Mouse (Mus musculus) midbrain, embryonic 15.5 days (tissue): ENCODE measurements around the gene Tomt. TPM values are rescaled to one million over a fixed set of nuclear protein-coding genes. Genes with fewer than 3 reads are reported as not detected.
A peak's percentile ranks its signal among the peaks of the same experiment; 100 is the strongest.
"Not testable (repeated sequence)": the region's sequence is repeated elsewhere in the genome, so short reads cannot be mapped to it uniquely, and the experiment has no call there.

Source experiments
- ATAC-seq: fragments of 200-750 bp; cut with Nextera tagmentation; replicated peaks from 2 replicates; pipeline ENCODE4 v1.8.0; 2017; ENCODE audit warnings: moderate TSS enrichment
- H3K27ac ChIP-seq: fragments of 300-500 bp; sonication (generic); 2 replicates; pipeline ENCODE4 v1.5.1; 2015; ENCODE audit warnings: mild to moderate bottlenecking, inconsistent platforms
- H3K27me3 ChIP-seq: fragments of 300-500 bp; sonication (generic); replicated peaks from 2 replicates; pipeline ENCODE4 v1.6.1; 2015; ENCODE audit warnings: inconsistent platforms
- H3K36me3 ChIP-seq: fragments of 300-500 bp; sonication (generic); replicated peaks from 2 replicates; pipeline ENCODE4 v1.6.1; 2015; ENCODE audit warnings: inconsistent platforms
- H3K4me1 ChIP-seq: fragments of 300-500 bp; sonication (generic); 2 replicates; pipeline ENCODE4 v1.6.1; 2015; ENCODE audit warnings: inconsistent platforms
- H3K4me2 ChIP-seq: fragments of 300-500 bp; sonication (generic); 2 replicates; pipeline ENCODE4 v1.6.1; 2015; ENCODE audit warnings: inconsistent platforms, mild to moderate bottlenecking, moderate library complexity
- H3K4me3 ChIP-seq: fragments of 300-500 bp; sonication (generic); 2 replicates; pipeline ENCODE4 v1.5.1; 2015; ENCODE audit warnings: mild to moderate bottlenecking, inconsistent platforms
- H3K9ac ChIP-seq: fragments of 300-500 bp; sonication (generic); 2 replicates; pipeline ENCODE4 v1.6.1; 2015; ENCODE audit warnings: mild to moderate bottlenecking, inconsistent platforms
- H3K9me3 ChIP-seq: fragments of 300-500 bp; sonication (generic); 2 replicates; pipeline ENCODE4 v1.6.1; 2016; ENCODE audit warnings: inconsistent platforms
- WGBS: fragments of 180-500 bp; shearing (Covaris S2); methylation state at CpG from one replicate; pipeline ENCODE4 v1.1.7; 2015; ENCODE audit warnings: mixed read lengths; 5-methylcytosine and 5-hydroxymethylcytosine counted together
- polyA plus RNA-seq: library from polyadenylated mRNA; unstranded; fragments of >200 nt; fragmentation: Nextera tagmentation; extraction: Ambion mirVana; gene quantifications from 2 replicates; pipeline ENCODE4 v1.2.1, GENCODE M21; 2015

Tomt gene
- 0.29 and 0.54 TPM in 2 replicates for polyA plus RNA-seq

GRCm38 (mm10) chr7:101906287-101906681 is at the start of gene Tomt:
Tomt (minus strand) TSS chr7:101906359.
- Histone ChIP-seq H3K4me2 (peak within 1 kb of the TSS; percentile 64), H3K9me3 (no peaks in the 10 kb centered on the region), H3K36me3 (0 out of 2 replicates have a peak, but pooled peaks cover 10% of the 10 kb centered on the region), H3K27ac (peak within 1 kb of the TSS; percentile 96), H3K9ac (peak within 1 kb of the TSS; percentile 89), H3K4me1 (peaks cover 30% of the 10 kb centered on the region), H3K27me3 (no peaks in the 10 kb centered on the region), H3K4me3 (peak within 1 kb of the TSS; percentile 76)
- WGBS, result 21% methylated on average over 11 of the region's 11 CpGs
- no peak for ATAC-seq

DNA sequence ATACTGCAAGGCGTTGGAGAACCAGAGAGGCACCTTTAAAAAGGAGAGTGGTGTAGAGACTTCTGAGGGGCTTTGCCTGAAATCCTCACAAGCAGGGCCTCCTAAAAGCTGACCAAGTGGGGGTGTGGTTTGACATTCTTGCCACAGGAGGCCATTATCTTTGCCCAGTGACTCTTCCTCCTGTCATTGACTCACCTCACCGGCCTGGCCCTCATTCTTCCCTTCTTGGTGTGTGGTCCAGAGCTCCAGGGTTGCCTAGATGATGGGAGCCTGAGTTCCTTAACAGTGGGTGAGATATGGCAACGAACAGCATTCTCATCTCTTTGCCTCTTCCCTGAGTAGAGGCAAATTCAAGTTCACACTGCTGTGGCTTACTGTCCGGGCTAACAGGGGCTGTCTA is 49.7 kb upstream of the Tomt start:
- no peak overlapping the region for H3K9ac ChIP-seq
- no peak for ATAC-seq
- no peak overlapping the region for H3K27ac ChIP-seq
- H3K4me2 ChIP-seq, result no peak overlapping the region
- H3K36me3 ChIP-seq, result no peaks in the 10 kb centered on the region
- H3K4me1 ChIP-seq, result no peaks in the 10 kb centered on the region
- WGBS, result 56% methylated on average over 4 of the region's 4 CpGs
- H3K9me3 ChIP-seq, result no peaks in the 10 kb centered on the region
- H3K4me3 ChIP-seq, result no peak overlapping the region
- no peaks in the 10 kb centered on the region for H3K27me3 ChIP-seq

- no peak for ATAC-seq
- H3K9ac ChIP-seq, result no peak overlapping the region
- H3K9me3 ChIP-seq, result no peaks in the 10 kb centered on the region
- no peaks in the 10 kb centered on the region for H3K27me3 ChIP-seq
- H3K4me1 ChIP-seq, result no peaks in the 10 kb centered on the region
- no peak overlapping the region for H3K4me3 ChIP-seq
- H3K36me3 ChIP-seq, result no peaks in the 10 kb centered on the region
- no peak overlapping the region for H3K27ac ChIP-seq
- no peak overlapping the region for H3K4me2 ChIP-seq
- WGBS, result 96% methylated on average over 2 of the region's 2 CpGs
Measured at GRCm38 (mm10) chr7:101955276-101955675, 49.1 kb upstream of the Tomt start.

GRCm38 (mm10) chr7:101954163-101954562 is 48.0 kb upstream of the Tomt start:
- WGBS, result 93% methylated on average over 2 of the region's 2 CpGs
- H3K9ac ChIP-seq, result no peak overlapping the region
- no peak for ATAC-seq

GRCm38 (mm10) chr7:101952098-101952497 is 45.9 kb upstream of the Tomt start:
- Histone ChIP-seq H3K9me3 (no peaks in the 10 kb centered on the region), H3K27ac (no peak overlapping the region), H3K36me3 (no peaks in the 10 kb centered on the region), H3K27me3 (no peaks in the 10 kb centered on the region), H3K4me3 (no peak overlapping the region), H3K4me1 (no peaks in the 10 kb centered on the region), H3K4me2 (no peak overlapping the region), H3K9ac (no peak overlapping the region)
- WGBS, result 80% methylated on average over 2 of the region's 2 CpGs
- ATAC-seq, result no peak

More at GRCm38 (mm10) chr7:101954163-101954562, 48.0 kb upstream of the Tomt start:
- no peaks in the 10 kb centered on the region for H3K27me3 ChIP-seq
- no peaks in the 10 kb centered on the region for H3K36me3 ChIP-seq
- H3K9me3 ChIP-seq, result no peaks in the 10 kb centered on the region
- no peaks in the 10 kb centered on the region for H3K4me1 ChIP-seq
- H3K4me3 ChIP-seq, result no peak overlapping the region
- H3K27ac ChIP-seq, result no peak overlapping the region
- no peak overlapping the region for H3K4me2 ChIP-seq

DNA sequence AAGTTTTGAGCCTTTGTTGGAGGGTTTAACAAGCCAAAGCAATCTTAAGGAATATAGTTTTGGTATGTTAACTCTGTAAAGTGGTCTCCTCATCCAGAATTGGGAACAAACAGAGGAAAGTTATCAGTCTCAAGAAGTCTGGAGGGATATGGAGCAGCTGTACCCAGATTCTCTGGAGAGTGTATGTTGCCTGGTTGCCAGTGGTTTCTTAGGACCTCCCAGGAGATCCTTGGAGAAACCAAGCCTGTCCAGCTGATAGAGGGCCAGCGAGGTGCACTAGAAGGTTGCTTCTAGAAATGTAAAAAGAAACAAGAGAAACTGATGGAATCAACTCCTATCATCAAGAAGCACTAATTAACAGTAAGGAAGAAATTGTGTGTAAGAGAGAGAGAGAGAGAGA is 45.5 kb upstream of the Tomt start:
- no peak overlapping the region for H3K4me2 ChIP-seq
- H3K27ac ChIP-seq, result no peak overlapping the region
- no peaks in the 10 kb centered on the region for H3K36me3 ChIP-seq
- no peaks in the 10 kb centered on the region for H3K4me1 ChIP-seq
- 95% methylated on average over 1 of the region's 1 CpGs for WGBS
- no peaks in the 10 kb centered on the region for H3K27me3 ChIP-seq
- H3K4me3 ChIP-seq, result no peak overlapping the region
- no peak overlapping the region for H3K9ac ChIP-seq
- ATAC-seq, result no peak
- H3K9me3 ChIP-seq, result no peaks in the 10 kb centered on the region

DNA sequence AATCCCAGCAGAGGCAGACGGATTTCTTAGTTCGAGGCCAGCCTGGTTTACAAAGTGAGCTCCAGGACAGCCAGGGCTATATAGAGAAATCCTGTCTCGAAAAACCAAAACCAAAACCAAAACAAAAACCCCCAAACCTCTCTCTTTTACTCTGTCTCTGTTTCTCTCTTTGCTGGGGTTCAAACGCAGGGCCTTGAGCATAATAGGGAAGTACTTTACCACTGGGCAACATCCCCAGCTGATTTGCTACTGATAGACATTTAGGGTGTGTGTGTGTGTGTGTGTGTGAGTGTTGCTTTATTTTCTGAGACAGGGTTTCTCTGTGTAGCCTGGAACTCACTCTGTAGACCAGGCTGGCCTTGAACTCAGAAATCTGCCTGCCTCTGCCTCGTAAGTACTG is 42.8 kb upstream of the Tomt start:
- not testable (repeated sequence) for H3K4me1 ChIP-seq, H3K36me3 ChIP-seq, ATAC-seq, H3K27me3 ChIP-seq, H3K9me3 ChIP-seq, H3K27ac ChIP-seq, H3K4me2 ChIP-seq, H3K4me3 ChIP-seq, H3K9ac ChIP-seq
- 95% methylated on average over 5 of the region's 5 CpGs for WGBS

DNA sequence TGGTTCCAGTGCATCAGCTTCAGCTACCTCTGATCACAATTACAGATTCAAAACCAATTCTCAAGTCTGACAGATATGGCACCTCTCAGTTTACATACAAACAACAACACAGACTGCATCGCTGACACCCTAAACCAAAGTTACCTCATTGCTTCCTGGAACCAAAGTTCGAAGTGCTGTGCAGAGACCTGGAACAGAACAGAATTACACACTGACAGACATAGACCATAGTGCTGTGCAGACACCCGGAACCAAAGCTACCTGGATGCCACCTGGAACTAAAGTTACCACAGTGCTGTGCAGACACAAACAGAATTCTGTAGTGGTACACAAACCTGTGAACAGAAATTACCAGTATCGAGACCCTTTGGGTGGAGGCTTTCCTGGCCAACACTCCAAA is 33.6 kb upstream of the Tomt start:
- no peaks in the 10 kb centered on the region for H3K9me3 ChIP-seq
- H3K36me3 ChIP-seq, result no peaks in the 10 kb centered on the region
- WGBS, result 96% methylated on average over 4 of the region's 4 CpGs
- peaks cover 22% of the 10 kb centered on the region for H3K4me1 ChIP-seq
- no peak overlapping the region for H3K27ac ChIP-seq
- H3K4me2 ChIP-seq, result no peak overlapping the region
- H3K4me3 ChIP-seq, result no peak overlapping the region
- H3K9ac ChIP-seq, result no peak overlapping the region
- no peak for ATAC-seq
- H3K27me3 ChIP-seq, result no peaks in the 10 kb centered on the region

DNA sequence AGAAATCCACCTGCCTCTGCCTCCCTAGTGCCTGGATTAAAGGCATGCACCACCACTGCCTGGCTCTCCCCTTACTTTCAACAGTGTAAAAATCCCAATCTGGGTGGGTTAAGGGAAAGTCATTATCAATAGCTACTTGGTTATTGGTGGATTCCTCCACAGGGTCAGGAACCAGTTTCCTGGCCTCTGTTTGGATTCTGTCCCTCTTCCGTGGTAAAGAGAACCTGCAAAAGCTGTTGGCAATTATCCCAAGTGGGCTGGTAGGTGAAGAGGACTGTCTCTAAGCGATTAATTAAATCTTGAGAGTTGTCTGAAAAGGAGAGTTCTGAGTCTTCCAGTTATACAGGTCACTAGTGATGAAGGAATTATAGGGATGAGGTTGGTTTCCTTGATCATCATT is 32.2 kb upstream of the Tomt start:
- H3K4me3 ChIP-seq, result no peak overlapping the region
- H3K4me2 ChIP-seq, result no peak overlapping the region
- H3K27me3 ChIP-seq, result no peaks in the 10 kb centered on the region
- no peaks in the 10 kb centered on the region for H3K9me3 ChIP-seq
- 82% methylated on average over 2 of the region's 2 CpGs for WGBS
- H3K9ac ChIP-seq, result no peak overlapping the region
- no peak overlapping the region for H3K27ac ChIP-seq
- ATAC-seq, result no peak
- H3K36me3 ChIP-seq, result no peaks in the 10 kb centered on the region
- peaks cover 26% of the 10 kb centered on the region for H3K4me1 ChIP-seq

- no peak for ATAC-seq
- no peak overlapping the region for H3K9ac ChIP-seq
- H3K4me2 ChIP-seq, result no peak overlapping the region
- no peaks in the 10 kb centered on the region for H3K9me3 ChIP-seq
- no peak overlapping the region for H3K27ac ChIP-seq
- no peaks in the 10 kb centered on the region for H3K36me3 ChIP-seq
- no peak overlapping the region for H3K4me3 ChIP-seq
- H3K27me3 ChIP-seq, result no peaks in the 10 kb centered on the region
- H3K4me1 ChIP-seq, result peaks cover 34% of the 10 kb centered on the region
- WGBS, result 93% methylated on average over 4 of the region's 4 CpGs
Measured at GRCm38 (mm10) chr7:101937569-101937968, 31.4 kb upstream of the Tomt start.

- 96% methylated on average over 4 of the region's 4 CpGs for WGBS
- no peak overlapping the region for H3K27ac ChIP-seq
- peaks cover 36% of the 10 kb centered on the region for H3K4me1 ChIP-seq
- no peak for ATAC-seq
- H3K9me3 ChIP-seq, result no peaks in the 10 kb centered on the region
- no peaks in the 10 kb centered on the region for H3K27me3 ChIP-seq
- no peak overlapping the region for H3K4me3 ChIP-seq
- no peak overlapping the region for H3K9ac ChIP-seq
- H3K36me3 ChIP-seq, result no peaks in the 10 kb centered on the region
- no peak overlapping the region for H3K4me2 ChIP-seq
Measured at GRCm38 (mm10) chr7:101936996-101937395, 30.8 kb upstream of the Tomt start.

GRCm38 (mm10) chr7:101935957-101936356 is 29.8 kb upstream of the Tomt start:
- no peak overlapping the region for H3K4me2 ChIP-seq
- WGBS, result 97% methylated on average over 4 of the region's 4 CpGs
- no peak overlapping the region for H3K27ac ChIP-seq
- peaks cover 36% of the 10 kb centered on the region for H3K4me1 ChIP-seq
- H3K9ac ChIP-seq, result no peak overlapping the region; the same call in 1 of the 2 replicates
- no peaks in the 10 kb centered on the region for H3K36me3 ChIP-seq
- no peaks in the 10 kb centered on the region for H3K27me3 ChIP-seq
- H3K4me3 ChIP-seq, result no peak overlapping the region
- H3K9me3 ChIP-seq, result no peaks in the 10 kb centered on the region
- ATAC-seq, result no peak

DNA sequence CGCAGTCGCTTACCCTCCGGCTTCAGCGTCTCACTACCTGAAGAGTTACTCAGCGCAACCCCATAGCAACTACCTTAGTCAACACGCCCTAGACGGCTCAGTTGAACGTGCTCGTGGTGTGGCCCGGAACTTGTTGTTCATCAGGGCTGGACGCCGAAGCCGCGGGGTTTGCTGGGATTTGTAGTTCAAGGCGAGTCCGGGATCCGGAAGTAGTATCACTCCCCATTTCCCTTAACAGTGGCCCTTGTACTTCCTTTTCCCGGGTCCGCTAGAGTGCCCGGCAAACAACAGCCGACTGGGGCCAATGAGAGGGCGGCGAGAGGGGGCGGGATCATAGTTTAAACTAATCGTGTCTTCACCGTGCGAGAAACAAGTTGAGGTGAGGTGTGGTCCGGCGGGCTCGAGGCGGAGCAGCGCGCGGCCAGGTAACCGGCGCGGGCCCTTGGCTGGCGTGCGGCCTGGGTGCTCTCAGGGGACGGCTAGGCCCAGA is 27.6 kb upstream of the Tomt start, which contains the start of the genes Lrrc51 and Numa1:
Lrrc51 (minus strand) TSS at position 145 of the 490 bp plus-strand sequence.
Numa1 (plus strand) TSS at position 361 of the 490 bp plus-strand sequence.
- no peaks in the 10 kb centered on the region for H3K36me3 ChIP-seq
- H3K27ac ChIP-seq, result peak within 1 kb of the TSS; percentile 73
- no peaks in the 10 kb centered on the region for H3K9me3 ChIP-seq
- WGBS, result under 1% methylated on average over 40 of the region's 40 CpGs
- peak within 1 kb of the TSS; percentile 89 for H3K4me3 ChIP-seq
- peak within 1 kb of the TSS; percentile 74 for H3K4me2 ChIP-seq
- peak within 1 kb of the TSS; percentile 71 for H3K9ac ChIP-seq
- H3K27me3 ChIP-seq, result no peaks in the 10 kb centered on the region
- peak; percentile 99 for ATAC-seq
- H3K4me1 ChIP-seq, result peaks cover 36% of the 10 kb centered on the region
